Comparison of ENCODE assay signal across 8 mouse cellular contexts in genomic region chr9:101159431-101159830, GRCm38 (mm10).
DNase-seq lines count a peak whose midpoint lies in the region; TF ChIP-seq lines count a peak whose summit lies in the region.

No protein-coding gene starts in this region.

- no peak for DNase-seq in gastrocnemius, adult 2 months
- DNase-seq in gastrocnemius, postnatal 25 days = no peak
- DNase-seq in right cerebral cortex, postnatal 10 days (ENCODE audit: low spot score in 2 of 2) = peak; percentile 49 to 64
- DNase-seq in right cerebral cortex, postnatal 14 days = no peak
- DNase-seq in cerebellum, adult 9-10 months = peak; percentile 82
- peak; percentile 11 to 21 for DNase-seq in layer of hippocampus, postnatal 10 days (ENCODE audit: low spot score in 2 of 2)
- peak; percentile 53 for DNase-seq in telencephalon, adult 2 months (ENCODE audit: low read depth, low spot score)
- no peak for DNase-seq in ovary, postnatal 10 days (ENCODE audit: low spot score)

- H3K27ac ChIP-seq in gastrocnemius, adult 2 months = peak overlapping the region; percentile 64; the same call in 1 of the 2 replicates

- no peak overlapping the region for H3K4me3 ChIP-seq in gastrocnemius, adult 2 months

- TF ChIP-seq CTCF in gastrocnemius, adult 2 months (IDR thresholded peaks at IDR 0.05) = peak; percentile 78

- intact Hi-C loops in gastrocnemius, adult 2 months (cut with DNase I) = no loop called here

Comparison
In these comparisons a context has a peak if more than half of its experiments do, and no peak if none do; other contexts are left out.
1. DNase-seq: peak in right cerebral cortex, postnatal 10 days (2 of 2), cerebellum, adult 9-10 months (single experiment), layer of hippocampus, postnatal 10 days (2 of 2) and telencephalon, adult 2 months (single experiment); none in gastrocnemius, adult 2 months (single experiment), gastrocnemius, postnatal 25 days (single experiment), right cerebral cortex, postnatal 14 days (single experiment) and ovary, postnatal 10 days (single experiment).